Mouse (Mus musculus): Measurements from ENCODE around the gene Sqstm1. TPM values are rescaled to one million over a fixed set of nuclear protein-coding genes. Genes with fewer than 3 reads are reported as not detected.

Gene Sqstm1
- total and polyA plus RNA-seq, 3 experiments = 187 to 223 TPM; not detected in 1

DNA sequence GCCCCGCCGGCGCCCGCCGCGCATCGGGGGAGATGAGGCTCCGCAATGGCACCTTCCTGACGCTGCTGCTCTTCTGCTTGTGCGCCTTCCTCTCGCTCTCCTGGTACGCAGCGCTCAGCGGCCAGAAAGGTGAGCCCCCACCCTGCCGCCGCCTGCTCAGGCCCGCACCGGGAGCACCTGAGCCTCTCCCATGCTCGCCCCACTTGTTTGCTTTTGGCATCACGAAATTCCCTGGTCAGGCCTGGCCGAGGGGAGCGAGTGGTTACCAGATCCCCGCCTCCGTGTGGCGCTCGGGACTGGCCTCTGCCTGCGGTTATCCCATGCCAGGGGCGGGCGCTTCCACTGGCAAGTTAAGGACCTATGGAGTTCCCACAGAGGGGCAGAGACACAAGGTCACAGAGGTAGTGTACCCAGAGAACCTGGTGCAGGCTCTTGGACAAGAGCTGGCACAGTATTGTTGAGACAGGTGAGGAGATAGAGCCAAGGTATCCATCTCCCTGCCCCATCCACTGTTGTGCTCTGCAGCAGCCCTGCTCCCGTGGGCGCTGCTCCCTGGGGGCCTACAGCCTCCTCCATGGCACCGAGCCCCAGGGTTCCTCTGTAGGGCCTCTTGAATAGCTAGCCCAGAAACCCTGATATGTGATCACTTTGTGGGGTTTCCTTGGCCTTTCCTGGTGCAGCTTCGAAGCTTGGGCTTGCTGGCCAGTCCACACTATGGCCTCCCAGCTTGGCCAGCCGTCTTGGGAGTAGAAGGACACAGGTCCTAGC is 15.2 kb upstream of the Sqstm1 start (continued):
- TF ChIP-seq USF1 (IDR thresholded peaks at IDR 0.05; ENCODE audit: low read depth, low read length) (no peak), MXI1 (IDR thresholded peaks at IDR 0.05; ENCODE audit: low read depth, low read length) (peak; percentile 31; the same call in 1 of the 2 replicates), SIN3A (IDR thresholded peaks at IDR 0.05; ENCODE audit: low read length) (no peak; the same call in none of the 2 replicates), GABPA (IDR thresholded peaks at IDR 0.05; ENCODE audit: low read depth, low read length) (no peak), MYB (IDR thresholded peaks at IDR 0.05; ENCODE audit: low read depth, low read length) (no peak)

DNA sequence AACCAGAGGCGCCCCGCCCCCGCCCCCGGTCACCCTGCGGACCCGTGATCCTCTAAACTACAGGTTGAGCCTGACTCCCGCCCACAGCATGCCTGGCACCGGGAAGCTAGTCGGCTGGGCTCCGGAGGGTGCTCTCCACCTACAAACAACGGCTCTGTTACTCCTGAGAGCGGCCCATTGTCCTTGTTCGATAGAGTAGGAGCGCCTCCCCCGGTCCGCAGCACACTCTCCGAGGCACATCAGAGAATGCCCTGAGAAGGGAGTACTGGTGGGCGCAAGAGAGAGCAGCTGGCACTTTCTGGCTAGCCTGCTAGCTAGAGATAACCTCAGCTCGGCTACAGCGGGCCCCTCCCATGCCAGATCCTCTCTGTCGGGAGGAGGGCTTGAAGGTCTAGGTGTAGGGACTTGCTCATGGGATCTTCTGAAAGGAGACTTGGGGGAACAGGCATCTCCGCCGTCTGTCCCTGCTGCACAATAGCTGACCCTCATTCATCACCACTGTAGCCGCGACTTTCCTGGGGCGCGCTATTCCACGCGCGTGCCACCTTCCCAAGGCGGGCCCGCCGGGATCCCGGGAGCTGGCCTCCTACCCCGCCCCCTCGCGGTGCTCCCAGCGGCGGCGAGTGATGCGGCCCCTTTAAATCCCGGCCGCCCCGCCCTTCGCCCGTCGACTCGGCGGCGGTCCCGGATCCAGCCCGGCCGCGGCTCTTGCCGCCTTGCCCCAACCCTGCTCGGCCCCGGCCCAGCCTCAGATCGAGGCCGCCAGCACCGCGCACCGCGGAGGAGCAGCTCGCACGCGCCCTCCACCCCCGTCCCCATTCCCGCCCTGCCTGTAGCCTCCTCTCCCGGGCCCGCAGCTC is 14.3 kb upstream of the Sqstm1 start:
- H3K9me3 ChIP-seq (replicated peaks; ENCODE audit: insufficient read depth, low read length) = no peaks in the 10 kb centered on the region
- H3K9ac ChIP-seq (ENCODE audit: control insufficient read depth, low read depth, low read length, poor library complexity, severe bottlenecking) = peak overlapping the region; percentile 87
- H3K4me3 ChIP-seq (ENCODE audit: control insufficient read depth in 1 of 2, insufficient read depth in 1 of 2, low read depth in 2 of 2, low read length in 2 of 2) = peak overlapping the region; percentile 81 to 91
- peaks cover 0 to 12% of the 10 kb centered on the region in 2 experiments; a peak in 2 of 4 replicates for H3K36me3 ChIP-seq (ENCODE audit: control insufficient read depth in 1 of 2, insufficient read depth in 2 of 2, low read length in 2 of 2)
- peaks cover 12% of the 10 kb centered on the region for H3K79me2 ChIP-seq (ENCODE audit: control insufficient read depth, insufficient read depth, low read length, poor library complexity)
- no peaks in the 10 kb centered on the region for H3K27me3 ChIP-seq (ENCODE audit: control insufficient read depth in 1 of 2, insufficient read depth in 2 of 2, low read length in 2 of 2)
- peak; percentile 97 for DNase-seq (ENCODE audit: low read depth, low spot score)
- H3K27ac ChIP-seq (ENCODE audit: control insufficient read depth, low read depth, low read length) = peak overlapping the region; percentile 84
- H3K4me1 ChIP-seq (ENCODE audit: control insufficient read depth in 1 of 2, insufficient read depth in 2 of 2, low read length in 2 of 2) = peaks cover 6 to 21% of the 10 kb centered on the region in 2 experiments; a peak in 3 of 4 replicates
- TF ChIP-seq JUND (IDR thresholded peaks at IDR 0.05; ENCODE audit: low read depth, low read length) = no peak
- TF ChIP-seq POLR2AphosphoS5 (IDR thresholded peaks at IDR 0.05; ENCODE audit: borderline replicate concordance, low read depth, low read length) = 0 out of 2 replicates have a peak, but pooled peaks have one; percentile 58
- TF ChIP-seq ZNF384 (IDR thresholded peaks at IDR 0.05; ENCODE audit: low read depth, low read length) = no peak
- peak; percentile 14; the same call in 1 of the 2 replicates for TF ChIP-seq ELF1 (IDR thresholded peaks at IDR 0.05; ENCODE audit: low read depth, low read length)
- no peak for TF ChIP-seq MYB (IDR thresholded peaks at IDR 0.05; ENCODE audit: low read depth, low read length)
- peak; percentile 10; the same call in 1 of the 2 replicates for TF ChIP-seq RCOR1 (IDR thresholded peaks at IDR 0.05; ENCODE audit: low read depth, low read length)
- TF ChIP-seq MAZ (IDR thresholded peaks at IDR 0.05; ENCODE audit: low read depth, low read length) = peak; percentile 91
- no peak for TF ChIP-seq CHD2 (IDR thresholded peaks at IDR 0.05; ENCODE audit: low read length)
- peak; percentile 90 for TF ChIP-seq TCF12 (IDR thresholded peaks at IDR 0.05; ENCODE audit: low read depth, low read length)
- peak; percentile 45; the same call in 1 of the 2 replicates for TF ChIP-seq MYC (IDR thresholded peaks at IDR 0.05; ENCODE audit: low read depth, low read length)
- TF ChIP-seq GATA1 (IDR thresholded peaks at IDR 0.05; ENCODE audit: low read depth, low read length) = peak; percentile 85
- TF ChIP-seq ZKSCAN1 (IDR thresholded peaks at IDR 0.05; ENCODE audit: low read depth, low read length) = no peak
- no peak for TF ChIP-seq BHLHE40 (IDR thresholded peaks at IDR 0.05; ENCODE audit: borderline replicate concordance, low read depth, low read length)
- TF ChIP-seq USF2 (IDR thresholded peaks at IDR 0.05; ENCODE audit: borderline replicate concordance in 1 of 2, insufficient read depth in 1 of 2, low read depth in 1 of 2, low read length in 2 of 2) = no peak
- TF ChIP-seq NRF1 (IDR thresholded peaks at IDR 0.05; ENCODE audit: insufficient read depth, low read depth, low read length, poor library complexity, severe bottlenecking) = no peak; the same call in 1 of the 2 replicates
- TF ChIP-seq KAT2A (conservative IDR thresholded peaks at IDR 0.05; ENCODE audit: low read depth, low read length) = peak; percentile 14; the same call in 1 of the 2 replicates
- TF ChIP-seq HCFC1 (IDR thresholded peaks at IDR 0.05; ENCODE audit: low read depth, low read length) = peak; percentile 34
- peak; percentile 51 to 86 for TF ChIP-seq EP300 (IDR thresholded peaks at IDR 0.05; ENCODE audit: low read depth in 1 of 2, low read length in 2 of 2)
- peak; percentile 87 for TF ChIP-seq SIN3A (IDR thresholded peaks at IDR 0.05; ENCODE audit: low read length)
- peak; percentile 57; the same call in 1 of the 2 replicates for TF ChIP-seq E2F4 (IDR thresholded peaks at IDR 0.05; ENCODE audit: borderline replicate concordance, low read depth, low read length)
- no peak for TF ChIP-seq MAFK (IDR thresholded peaks at IDR 0.05; ENCODE audit: borderline replicate concordance, low read depth, low read length)
- TF ChIP-seq CHD1 (IDR thresholded peaks at IDR 0.05; ENCODE audit: low read depth, low read length) = no peak; the same call in 1 of the 2 replicates
- TF ChIP-seq RAD21 (IDR thresholded peaks at IDR 0.05; ENCODE audit: low read depth, low read length) = peak; percentile 13
- no peak for TF ChIP-seq ZC3H11A (IDR thresholded peaks at IDR 0.05; ENCODE audit: low read depth, low read length)
- peak; percentile 86 for TF ChIP-seq ETS1 (IDR thresholded peaks at IDR 0.05; ENCODE audit: low read depth, low read length)
- peak; percentile 72 for TF ChIP-seq ZMIZ1 (IDR thresholded peaks at IDR 0.05; ENCODE audit: low read depth, low read length)
- peak in 2 of 3 experiments; percentile 32; a peak in 4 of 6 replicates for TF ChIP-seq CTCF (IDR thresholded peaks at IDR 0.05 in 2 of 3, conservative IDR thresholded peaks at IDR 0.05 in 1 of 3; ENCODE audit: control insufficient read depth in 1 of 3, insufficient read depth in 1 of 3, low read depth in 2 of 3, low read length in 3 of 3, poor library complexity in 1 of 3, severe bottlenecking in 1 of 3)
- no peak; the same call in 1 of the 2 replicates for TF ChIP-seq MXI1 (IDR thresholded peaks at IDR 0.05; ENCODE audit: low read depth, low read length)

Data from MEL (cell line).